Mouse (Mus musculus): ENCODE data around the gene Plekha8. TPM values are rescaled to one million over a fixed set of nuclear protein-coding genes. Genes with fewer than 3 reads are reported as not detected.

The Plekha8 gene
- polyA plus RNA-seq, 2 experiments: 1.7 to 2.6 TPM

GRCm38 (mm10) chr6:54552721-54553413 lies 42.0 kb upstream of the Plekha8 start:
- no peaks in the 10 kb centered on the region for H3K27me3 ChIP-seq (ENCODE audit: control insufficient read depth, insufficient read depth, low read length)
- no peak overlapping the region for H3K9ac ChIP-seq (replicated peaks)
- no peak overlapping the region for H3K4me3 ChIP-seq (ENCODE audit: insufficient read depth in 1 of 2, low read depth in 2 of 2, low read length in 2 of 2)
- no peak for ATAC-seq (ENCODE audit: insufficient read depth)
- H3K36me3 ChIP-seq (replicated peaks; ENCODE audit: control insufficient read depth, insufficient read depth, low read depth): no peaks in the 10 kb centered on the region
- H3K27ac ChIP-seq: no peak overlapping the region
- TF ChIP-seq CTCF (IDR thresholded peaks at IDR 0.05; ENCODE audit: low read depth): no peak
- TF ChIP-seq EP300 (IDR thresholded peaks at IDR 0.05; ENCODE audit: low read depth): no peak
- no peaks in the 10 kb centered on the region for H3K4me1 ChIP-seq (replicated peaks; ENCODE audit: control insufficient read depth in 2 of 2, insufficient read depth in 2 of 2, low read length in 1 of 2)
- DNase-seq (ENCODE audit: low read depth in 3 of 3, low spot score in 3 of 3): no peak
- 60% methylated on average over 9 of the region's 9 CpGs for WGBS (ENCODE audit: insufficient replicate concordance)
- no peaks in the 10 kb centered on the region for H3K9me3 ChIP-seq (ENCODE audit: control insufficient read depth, low read length)
- H3K4me2 ChIP-seq (ENCODE audit: low read depth): no peak overlapping the region

GRCm38 (mm10) chr6:54553632-54554031 lies 41.3 kb upstream of the Plekha8 start:
- DNase-seq (ENCODE audit: low read depth in 3 of 3, low spot score in 3 of 3) (no peak), ATAC-seq (ENCODE audit: insufficient read depth) (no peak)
- H3K36me3 ChIP-seq (replicated peaks; ENCODE audit: control insufficient read depth, insufficient read depth, low read depth): no peaks in the 10 kb centered on the region
- no peak for TF ChIP-seq CTCF (IDR thresholded peaks at IDR 0.05; ENCODE audit: low read depth)
- no peaks in the 10 kb centered on the region for H3K4me1 ChIP-seq (replicated peaks; ENCODE audit: control insufficient read depth in 2 of 2, insufficient read depth in 2 of 2, low read length in 1 of 2)
- H3K4me3 ChIP-seq (ENCODE audit: insufficient read depth in 1 of 2, low read depth in 2 of 2, low read length in 2 of 2): no peak overlapping the region
- H3K4me2 ChIP-seq (ENCODE audit: low read depth): no peak overlapping the region
- no peaks in the 10 kb centered on the region for H3K27me3 ChIP-seq (ENCODE audit: control insufficient read depth, insufficient read depth, low read length)
- no peaks in the 10 kb centered on the region for H3K9me3 ChIP-seq (ENCODE audit: control insufficient read depth, low read length)
- H3K9ac ChIP-seq (replicated peaks): no peak overlapping the region
- no peak overlapping the region for H3K27ac ChIP-seq
- WGBS (ENCODE audit: insufficient replicate concordance): 61% methylated on average over 2 of the region's 2 CpGs

- Histone ChIP-seq H3K9me3 (ENCODE audit: control insufficient read depth, low read length) (no peaks in the 10 kb centered on the region), H3K9ac (replicated peaks) (no peak overlapping the region), H3K4me3 (ENCODE audit: insufficient read depth in 1 of 2, low read depth in 2 of 2, low read length in 2 of 2) (no peak overlapping the region), H3K27ac (no peak overlapping the region), H3K36me3 (replicated peaks; ENCODE audit: control insufficient read depth, insufficient read depth, low read depth) (no peaks in the 10 kb centered on the region), H3K4me2 (ENCODE audit: low read depth) (no peak overlapping the region), H3K27me3 (ENCODE audit: control insufficient read depth, insufficient read depth, low read length) (no peaks in the 10 kb centered on the region), H3K4me1 (replicated peaks; ENCODE audit: control insufficient read depth in 2 of 2, insufficient read depth in 2 of 2, low read length in 1 of 2) (no peaks in the 10 kb centered on the region)
- ATAC-seq (ENCODE audit: insufficient read depth): no peak
- DNase-seq (ENCODE audit: low read depth in 3 of 3, low spot score in 3 of 3): no peak
- TF ChIP-seq CTCF (IDR thresholded peaks at IDR 0.05; ENCODE audit: low read depth): no peak
- TF ChIP-seq EP300 (IDR thresholded peaks at IDR 0.05; ENCODE audit: low read depth): no peak
- 53% methylated on average over 8 of the region's 8 CpGs for WGBS (ENCODE audit: insufficient replicate concordance)
Measured at GRCm38 (mm10) chr6:54554341-54555110, 40.4 kb upstream of the Plekha8 start.

GRCm38 (mm10) chr6:54555816-54556215 lies 39.1 kb upstream of the Plekha8 start:
- H3K4me1 ChIP-seq (replicated peaks; ENCODE audit: control insufficient read depth in 2 of 2, insufficient read depth in 2 of 2, low read length in 1 of 2): no peaks in the 10 kb centered on the region
- no peaks in the 10 kb centered on the region for H3K36me3 ChIP-seq (replicated peaks; ENCODE audit: control insufficient read depth, insufficient read depth, low read depth)
- H3K9ac ChIP-seq (replicated peaks): no peak overlapping the region
- H3K27ac ChIP-seq: no peak overlapping the region
- WGBS (ENCODE audit: insufficient replicate concordance): 56% methylated on average over 1 of the region's 1 CpGs
- TF ChIP-seq EP300 (IDR thresholded peaks at IDR 0.05; ENCODE audit: low read depth) (no peak), CTCF (IDR thresholded peaks at IDR 0.05; ENCODE audit: low read depth) (no peak)
- H3K9me3 ChIP-seq (ENCODE audit: control insufficient read depth, low read length): no peaks in the 10 kb centered on the region
- no peak for ATAC-seq (ENCODE audit: insufficient read depth)
- no peak overlapping the region for H3K4me2 ChIP-seq (ENCODE audit: low read depth)
- no peak for DNase-seq (ENCODE audit: low read depth in 3 of 3, low spot score in 3 of 3)
- H3K27me3 ChIP-seq (ENCODE audit: control insufficient read depth, insufficient read depth, low read length): no peaks in the 10 kb centered on the region
- no peak overlapping the region for H3K4me3 ChIP-seq (ENCODE audit: insufficient read depth in 1 of 2, low read depth in 2 of 2, low read length in 2 of 2)

- DNase-seq (ENCODE audit: low read depth in 3 of 3, low spot score in 3 of 3) (no peak), ATAC-seq (ENCODE audit: insufficient read depth) (no peak)
- no peak overlapping the region for H3K4me2 ChIP-seq (ENCODE audit: low read depth)
- no peaks in the 10 kb centered on the region for H3K4me1 ChIP-seq (replicated peaks; ENCODE audit: control insufficient read depth in 2 of 2, insufficient read depth in 2 of 2, low read length in 1 of 2)
- H3K4me3 ChIP-seq (ENCODE audit: insufficient read depth in 1 of 2, low read depth in 2 of 2, low read length in 2 of 2): no peak overlapping the region
- H3K36me3 ChIP-seq (replicated peaks; ENCODE audit: control insufficient read depth, insufficient read depth, low read depth): no peaks in the 10 kb centered on the region
- TF ChIP-seq EP300 (IDR thresholded peaks at IDR 0.05; ENCODE audit: low read depth) (no peak), CTCF (IDR thresholded peaks at IDR 0.05; ENCODE audit: low read depth) (no peak)
- no peaks in the 10 kb centered on the region for H3K9me3 ChIP-seq (ENCODE audit: control insufficient read depth, low read length)
- H3K9ac ChIP-seq (replicated peaks): no peak overlapping the region
- no peak overlapping the region for H3K27ac ChIP-seq
- whole genome bisulfite sequencing (ENCODE audit: insufficient replicate concordance): 66% methylated on average over 7 of the region's 7 CpGs
- no peaks in the 10 kb centered on the region for H3K27me3 ChIP-seq (ENCODE audit: control insufficient read depth, insufficient read depth, low read length)
Measured at GRCm38 (mm10) chr6:54557671-54558070, 37.2 kb upstream of the Plekha8 start.

Measured in liver, embryonic 14.5 days (tissue).